Mouse (Mus musculus) G1E (cell line): ENCODE measurements around the gene Mrc2. TPM values are rescaled to one million over a fixed set of nuclear protein-coding genes. Genes with fewer than 3 reads are reported as not detected.

ENCODE experiments used
- ATAC-seq: 2 replicates; pipeline ENCODE4 v1.8.0; 2016; ENCODE audit warnings: mild to moderate bottlenecking; ENCODE audit not compliant: insufficient number of reproducible peaks, poor library complexity, low FRiP score, severe bottlenecking; ENCODE audit errors: extremely low read depth
- DNase-seq: peaks from one replicate; pipeline ENCODE4 v3.0.0; 2012; ENCODE audit warnings: low spot score
- H3K27me3 ChIP-seq: 2 replicates; pipeline ENCODE4 v1.6.1; 2012; ENCODE audit warnings: mild to moderate bottlenecking, low read length, inconsistent platforms; ENCODE audit not compliant: insufficient read depth
- H3K36me3 ChIP-seq: replicated peaks from 2 replicates; pipeline ENCODE3; 2012; ENCODE audit warnings: mild to moderate bottlenecking, inconsistent platforms
- H3K4me1 ChIP-seq: 2 replicates; pipeline ENCODE4 v1.6.1; 2012; ENCODE audit warnings: low read depth, low read length, inconsistent platforms, mixed read lengths; ENCODE audit not compliant: insufficient read depth
- H3K4me3 ChIP-seq: 2 replicates; pipeline ENCODE4 v1.5.1; 2012; ENCODE audit warnings: low read depth, mild to moderate bottlenecking, inconsistent platforms, low read length, moderate library complexity, mixed read lengths
- H3K9me3 ChIP-seq: replicated peaks from 2 replicates; pipeline ENCODE4 v1.6.1; 2012; ENCODE audit warnings: inconsistent platforms
- CTCF ChIP-seq: IDR thresholded peaks from 2 replicates; pipeline ENCODE4 v1.5.1; 2012; ENCODE audit warnings: low read depth, low read length, inconsistent platforms, mixed read lengths
- GATA1 ChIP-seq: IDR thresholded peaks from 2 replicates; pipeline ENCODE4 v1.6.1; 2012; ENCODE audit warnings: borderline replicate concordance, low read length, inconsistent platforms, mixed read lengths
- GATA2 ChIP-seq: IDR thresholded peaks from 2 replicates; pipeline ENCODE4 v1.6.1; 2012; ENCODE audit warnings: low read depth, low read length, inconsistent platforms, borderline replicate concordance
- POLR2AphosphoS5 ChIP-seq: IDR thresholded peaks from 2 replicates; pipeline ENCODE4 v1.6.1; 2012; ENCODE audit warnings: low read depth, low read length, inconsistent platforms; ENCODE audit not compliant: insufficient replicate concordance
- TAL1 ChIP-seq: conservative IDR thresholded peaks from 2 replicates; pipeline ENCODE4 v1.6.1; 2012; ENCODE audit warnings: low read depth, low read length, inconsistent platforms, mixed read lengths
- polyA plus RNA-seq: library from polyadenylated mRNA; stranded (reverse); fragments of >175 nt; gene quantifications from 2 replicates; pipeline ENCODE4 v1.2.3, GENCODE M21; 2012
- total RNA-seq, 2 experiments: library from RNA; stranded (forward) in 1 of 2; stranded (reverse) in 1 of 2; fragments of 200-1000 nt in 1 of 2; fragments of >200 nt in 1 of 2; fragmentation: Nextera tagmentation in 1 of 2; gene quantifications; 2 replicates each; pipeline ENCODE4 v1.2.3; 2014 to 2017

Mrc2 gene
- total and polyA plus RNA-seq, 3 experiments: 0.27 TPM; not detected in 2

DNA sequence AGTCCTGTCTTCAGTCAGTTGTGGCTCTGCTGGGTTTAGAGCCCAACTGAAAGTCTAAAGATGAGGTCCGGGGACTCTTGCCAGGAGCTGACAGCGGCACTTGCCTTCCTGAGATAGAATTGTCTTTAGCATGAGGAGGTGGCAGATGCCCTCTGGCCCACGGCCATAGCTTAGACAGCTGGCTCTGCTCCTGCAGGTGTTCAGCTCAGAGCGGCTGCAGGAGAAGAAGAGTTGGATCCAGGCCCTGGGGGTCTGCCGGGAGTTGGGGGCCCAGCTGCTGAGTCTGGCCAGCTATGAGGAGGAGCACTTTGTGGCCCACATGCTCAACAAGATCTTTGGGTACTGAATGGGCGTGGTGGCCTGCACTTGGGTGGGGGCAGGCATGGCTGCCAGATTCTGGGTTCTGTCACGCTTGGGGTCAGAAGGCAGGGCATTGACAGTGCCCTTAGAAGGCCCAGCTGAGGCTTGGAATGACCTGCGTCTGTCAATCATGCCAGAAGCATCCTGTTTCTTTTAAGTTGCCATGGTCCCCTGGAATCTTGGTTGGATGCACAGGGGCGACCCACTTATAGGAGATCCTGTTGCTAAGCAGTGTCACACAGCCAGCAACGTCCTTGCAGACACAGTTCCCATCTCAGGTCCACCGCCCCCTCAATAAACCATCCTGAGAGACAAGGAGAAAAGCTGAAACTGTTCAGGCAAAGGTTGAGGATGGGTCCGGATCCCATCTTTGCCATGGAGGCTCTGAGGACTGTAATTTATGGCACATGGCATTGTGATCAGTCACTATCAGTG is 46.4 kb downstream of the Mrc2 start:
- TF ChIP-seq POLR2AphosphoS5 (no peak), CTCF (no peak), GATA2 (no peak), TAL1 (no peak), GATA1 (no peak)
- DNase-seq (no peak), ATAC-seq (no peak)
- Histone ChIP-seq H3K27me3 (peaks cover 25% of the 10 kb centered on the region), H3K36me3 (no peaks in the 10 kb centered on the region), H3K9me3 (no peaks in the 10 kb centered on the region), H3K4me1 (no peaks in the 10 kb centered on the region), H3K4me3 (no peak overlapping the region)

DNA sequence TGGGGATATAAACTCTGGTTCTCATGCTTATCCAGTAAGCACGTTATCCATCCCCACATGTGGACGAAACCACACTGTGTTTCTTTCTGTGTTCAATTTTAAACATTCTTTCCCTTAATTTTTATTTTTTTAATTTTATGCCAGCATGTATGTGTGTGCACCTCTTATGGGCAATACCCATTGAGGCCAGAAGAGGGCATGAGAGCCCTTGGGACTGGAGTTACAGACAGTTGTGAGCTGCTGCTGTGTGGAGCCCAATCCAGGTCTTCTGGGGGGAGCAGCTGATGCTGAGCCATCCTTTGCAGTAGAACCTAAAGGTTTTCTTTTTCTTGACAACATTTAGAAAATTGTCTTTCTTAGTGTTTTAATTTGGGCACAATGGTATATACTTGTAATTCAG is 52.8 kb downstream of the Mrc2 start:
- Histone ChIP-seq H3K36me3 (no peaks in the 10 kb centered on the region), H3K27me3 (peaks cover 30% of the 10 kb centered on the region), H3K9me3 (no peaks in the 10 kb centered on the region), H3K4me1 (peaks cover 17% of the 10 kb centered on the region), H3K4me3 (no peak overlapping the region)
- no peak for TF ChIP-seq TAL1
- no peak for TF ChIP-seq POLR2AphosphoS5
- peak; percentile 37; the same call in 1 of the 2 replicates for TF ChIP-seq CTCF
- TF ChIP-seq GATA2: no peak
- DNase-seq: no peak
- no peak for ATAC-seq

DNA sequence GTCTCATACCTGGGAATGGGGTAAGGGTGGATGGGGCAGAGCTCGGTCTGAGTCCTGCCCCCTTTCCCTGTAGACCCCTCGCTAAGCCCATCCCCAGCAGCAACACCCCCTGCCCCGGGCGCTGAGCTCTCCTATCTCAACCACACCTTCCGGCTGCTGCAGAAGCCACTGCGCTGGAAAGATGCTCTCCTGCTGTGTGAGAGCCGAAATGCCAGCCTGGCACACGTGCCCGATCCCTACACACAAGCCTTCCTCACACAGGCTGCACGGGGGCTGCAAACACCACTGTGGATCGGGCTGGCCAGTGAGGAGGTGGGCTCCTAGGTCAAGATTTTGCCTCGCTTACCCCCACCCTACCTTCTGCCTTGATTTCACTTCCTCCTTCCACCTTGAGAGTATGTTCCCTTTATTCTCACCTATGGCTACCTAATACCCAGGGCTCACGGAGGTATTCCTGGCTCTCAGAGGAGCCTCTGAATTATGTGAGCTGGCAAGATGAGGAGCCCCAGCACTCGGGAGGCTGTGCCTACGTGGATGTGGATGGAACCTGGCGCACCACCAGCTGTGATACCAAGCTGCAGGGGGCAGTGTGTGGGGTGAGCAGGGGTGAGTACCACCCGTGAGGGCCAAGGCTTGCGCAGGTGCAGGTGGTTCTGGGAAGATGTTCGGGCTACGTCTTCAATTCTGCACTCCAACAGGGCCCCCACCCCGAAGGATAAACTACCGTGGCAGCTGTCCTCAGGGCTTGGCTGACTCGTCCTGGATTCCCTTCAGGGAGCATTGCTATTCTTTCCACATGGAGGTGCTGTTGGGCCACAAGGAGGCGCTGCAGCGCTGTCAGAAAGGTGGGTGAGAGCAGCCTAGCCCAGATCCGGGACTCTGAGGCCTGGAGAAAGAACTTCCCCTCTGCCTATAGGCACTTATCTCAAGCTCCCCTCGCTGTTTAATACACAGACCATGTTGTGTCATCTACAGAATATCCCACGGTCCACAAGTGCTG is 55.0 kb downstream of the Mrc2 start:
- Histone ChIP-seq H3K36me3 (no peaks in the 10 kb centered on the region), H3K4me1 (peaks cover 17% of the 10 kb centered on the region), H3K4me3 (no peak overlapping the region), H3K9me3 (no peaks in the 10 kb centered on the region), H3K27me3 (peaks cover 37% of the 10 kb centered on the region)
- DNase-seq (peak; percentile 53), ATAC-seq (peak; percentile 22)
- TF ChIP-seq CTCF (peak; percentile 73), POLR2AphosphoS5 (no peak)

DNA sequence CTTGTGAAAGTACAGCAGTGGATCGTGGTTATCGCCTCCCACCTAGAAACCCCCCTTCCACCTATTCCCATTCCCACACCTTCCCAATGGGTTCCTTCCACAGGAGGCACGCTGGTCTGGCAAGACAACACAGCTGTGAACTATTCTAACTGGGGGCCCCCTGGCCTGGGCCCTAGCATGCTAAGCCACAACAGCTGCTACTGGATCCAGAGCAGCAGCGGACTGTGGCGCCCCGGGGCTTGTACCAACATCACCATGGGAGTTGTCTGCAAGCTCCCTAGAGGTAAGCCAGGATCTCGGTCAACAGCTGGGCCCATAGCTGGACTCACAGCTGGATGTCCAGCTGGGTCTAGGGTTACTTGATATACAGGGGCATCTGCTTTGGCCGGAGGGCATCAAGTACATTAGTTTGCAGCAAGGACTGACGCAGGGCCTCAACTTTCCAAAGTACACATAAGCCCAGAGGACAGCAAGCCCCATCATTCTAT is 56.1 kb downstream of the Mrc2 start:
- Histone ChIP-seq H3K4me3 (no peak overlapping the region), H3K36me3 (no peaks in the 10 kb centered on the region), H3K9me3 (no peaks in the 10 kb centered on the region), H3K27me3 (peaks cover 43% of the 10 kb centered on the region), H3K4me1 (peaks cover 17% of the 10 kb centered on the region)
- TF ChIP-seq CTCF: no peak
- TF ChIP-seq GATA2: no peak
- no peak for TF ChIP-seq GATA1
- TF ChIP-seq POLR2AphosphoS5: no peak
- no peak for TF ChIP-seq TAL1
- ATAC-seq (no peak), DNase-seq (no peak)

DNA sequence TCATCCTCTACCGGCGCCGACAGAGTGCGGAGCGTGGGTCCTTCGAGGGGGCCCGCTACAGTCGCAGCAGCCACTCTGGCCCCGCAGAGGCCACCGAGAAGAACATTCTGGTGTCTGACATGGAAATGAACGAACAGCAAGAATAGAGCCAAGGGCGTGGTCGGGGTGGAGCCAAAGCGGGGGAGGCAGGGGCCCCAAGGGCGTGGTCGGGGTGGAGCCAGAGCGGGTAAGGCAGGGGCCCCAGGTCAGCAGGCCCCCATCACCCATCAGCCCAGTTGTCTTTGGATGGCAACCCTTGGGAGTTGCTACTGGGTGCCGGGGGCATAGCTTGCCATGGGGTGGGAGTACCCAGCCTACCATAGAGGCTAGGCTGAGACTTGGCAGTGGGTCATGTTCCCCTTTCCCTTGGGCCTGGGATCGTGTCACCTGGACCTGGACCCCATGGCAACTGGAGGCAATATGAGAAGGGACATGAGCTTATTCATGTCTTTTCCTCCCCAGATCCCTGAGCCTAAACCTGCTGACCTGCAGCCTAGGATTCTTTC is 57.4 kb downstream of the Mrc2 start:
- no peak for DNase-seq
- peaks cover 55% of the 10 kb centered on the region for H3K27me3 ChIP-seq
- H3K9me3 ChIP-seq: no peaks in the 10 kb centered on the region
- TF ChIP-seq TAL1: no peak
- no peak for TF ChIP-seq POLR2AphosphoS5
- no peak for TF ChIP-seq CTCF
- no peak for TF ChIP-seq GATA2
- TF ChIP-seq GATA1: no peak
- peak overlapping the region; percentile 21; the same call in 1 of the 2 replicates for H3K4me3 ChIP-seq
- H3K4me1 ChIP-seq: peaks cover 17% of the 10 kb centered on the region
- H3K36me3 ChIP-seq: no peaks in the 10 kb centered on the region
- no peak for ATAC-seq

DNA sequence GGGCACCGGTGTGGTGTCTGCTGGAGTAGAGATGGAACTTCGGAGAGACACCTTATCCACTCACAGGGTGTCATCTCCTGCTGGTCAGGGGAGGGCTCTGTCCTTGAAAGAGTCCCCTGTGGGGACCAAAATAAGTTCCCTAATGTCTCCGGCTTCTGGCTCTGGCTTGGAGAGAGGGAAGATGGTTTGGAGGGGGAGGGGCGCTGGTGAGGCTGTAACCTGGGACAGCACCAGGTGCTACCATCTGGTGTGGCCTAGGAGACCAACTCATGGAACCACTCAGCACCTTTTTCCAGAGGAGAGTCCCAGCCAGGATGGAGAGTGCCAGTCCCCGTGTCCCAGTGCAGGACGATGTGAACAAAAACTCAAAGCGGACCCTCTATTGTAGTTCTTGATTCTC is 58.2 kb downstream of the Mrc2 start:
- no peak for TF ChIP-seq GATA2
- Histone ChIP-seq H3K9me3 (no peaks in the 10 kb centered on the region), H3K36me3 (no peaks in the 10 kb centered on the region), H3K4me1 (peaks cover 17% of the 10 kb centered on the region), H3K27me3 (peaks cover 60% of the 10 kb centered on the region), H3K4me3 (no peak overlapping the region)
- DNase-seq (no peak), ATAC-seq (no peak)
